Mouse (Mus musculus) lung, postnatal 36 days (tissue): ENCODE measurements around the gene Gipc3.

Source experiments
- DNase-seq: peaks from one replicate; pipeline ENCODE4 v3.0.0; 2022; ENCODE audit warnings: mixed read lengths

The Gipc3 gene

DNA sequence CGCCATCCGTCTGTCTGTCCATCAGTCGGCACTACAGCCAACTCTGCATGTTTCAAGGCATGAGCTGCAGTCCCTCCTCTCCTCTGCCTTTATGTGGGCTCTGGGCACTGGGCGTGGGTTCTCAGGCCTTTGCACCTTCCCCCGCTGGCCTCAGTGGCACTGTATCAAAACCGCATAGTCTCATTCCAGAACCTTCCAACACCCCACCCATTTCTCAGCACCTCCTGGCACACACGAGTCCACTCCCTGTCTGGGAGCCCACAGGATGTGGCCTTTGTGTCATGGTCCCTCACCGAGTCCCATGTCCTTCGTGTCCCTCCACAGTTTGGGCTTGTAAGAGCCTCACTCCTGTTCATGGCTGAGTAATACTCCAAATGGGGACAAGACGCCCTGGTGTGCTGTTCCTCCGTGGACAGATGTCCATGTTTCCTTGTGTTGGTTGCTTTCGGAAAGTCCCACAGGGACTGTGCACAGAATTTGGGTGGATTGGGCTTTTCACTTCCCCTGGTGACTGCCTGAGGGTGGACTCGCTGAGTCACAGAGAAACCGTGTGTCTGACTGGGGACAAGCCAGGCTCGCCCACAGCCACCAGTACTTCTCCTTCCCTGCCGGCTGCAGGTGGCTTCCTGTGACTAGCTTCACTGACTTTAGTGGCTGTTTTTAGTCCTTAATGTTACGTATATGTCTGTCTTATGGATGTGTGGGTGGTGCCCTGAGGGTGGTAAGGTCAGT lies 44.5 kb downstream of the Gipc3 start:
- peak; percentile 69 for DNase-seq

- peak; percentile 87 for DNase-seq
These were observed 45.2 kb downstream of the Gipc3 start for GRCm38 (mm10) chr10:81297845-81298244.

- DNase-seq = no peak
These were observed 45.8 kb downstream of the Gipc3 start for GRCm38 (mm10) chr10:81297246-81297645.

- DNase-seq = no peak
These were observed 47.9 kb downstream of the Gipc3 start for GRCm38 (mm10) chr10:81295185-81295584.

GRCm38 (mm10) chr10:81294442-81294841 lies 48.6 kb downstream of the Gipc3 start:
- DNase-seq = no peak

DNA sequence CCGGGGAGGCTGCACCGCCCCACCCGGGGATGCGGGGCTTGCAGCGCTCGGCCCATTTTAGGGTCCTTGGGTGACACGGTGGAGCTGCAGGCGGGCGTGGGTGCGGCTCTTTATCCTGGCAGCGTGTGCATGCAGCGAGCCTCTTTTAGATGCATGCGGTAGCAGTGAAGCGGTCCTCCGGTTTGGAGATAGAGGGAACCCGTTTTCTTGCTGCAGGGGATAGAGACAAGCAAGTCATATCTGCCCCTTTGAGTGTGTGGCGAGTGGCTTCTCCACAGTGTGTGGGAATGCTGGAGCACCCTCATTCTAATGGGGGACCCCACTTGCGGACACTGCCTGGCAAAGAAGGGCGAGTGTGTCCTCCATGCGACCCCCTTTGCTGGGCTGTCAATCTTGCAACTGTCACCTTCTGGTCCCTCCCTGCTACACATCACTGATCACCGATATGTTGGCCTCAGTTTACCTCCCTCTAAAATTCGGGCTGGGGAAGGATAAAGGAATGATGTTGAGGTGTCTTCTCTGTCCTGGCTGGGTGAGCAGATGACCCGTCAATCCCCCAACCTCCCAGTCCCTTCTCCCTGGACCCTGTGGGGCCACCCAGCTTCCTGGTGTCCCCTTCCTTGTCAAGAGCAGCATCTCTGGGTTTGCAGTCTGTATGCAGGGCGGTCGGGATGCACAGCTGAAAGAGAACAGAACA lies 49.6 kb downstream of the Gipc3 start:
- no peak for DNase-seq

- peak; percentile 100 for DNase-seq
These were observed 50.3 kb downstream of the Gipc3 start, which contains the start of gene Pip5k1c for GRCm38 (mm10) chr10:81292554-81293333. Gene Pip5k1c, plus strand, starts transcription at chr10:81292963.

DNA sequence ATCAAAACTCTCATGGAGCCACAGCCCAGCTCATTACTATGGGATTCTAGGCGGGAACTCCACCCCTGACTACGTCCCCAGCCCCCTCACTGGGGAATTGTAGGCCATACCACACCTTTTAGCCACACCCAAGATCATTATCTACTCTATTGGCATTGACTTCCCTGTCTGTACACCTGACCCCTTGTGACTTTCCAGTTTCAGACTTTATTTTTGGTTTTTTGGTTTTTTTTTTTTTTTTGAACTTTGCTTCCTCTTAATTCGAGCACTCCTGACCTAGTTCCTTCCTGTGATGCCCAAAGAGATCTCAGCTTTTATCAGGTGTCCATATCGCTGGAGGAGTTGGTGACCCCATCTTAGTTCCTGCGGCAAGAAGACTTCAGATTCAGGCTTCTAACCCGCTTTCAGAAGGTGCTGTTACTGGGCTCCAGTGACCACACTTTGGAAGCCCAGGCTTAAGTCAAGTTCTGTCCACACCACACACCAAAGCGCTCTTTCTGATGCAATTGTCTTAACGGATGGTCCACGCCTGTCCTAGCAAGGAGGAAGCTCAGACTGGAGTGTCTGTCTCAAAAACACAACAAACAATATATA lies 51.5 kb downstream of the Gipc3 start, which contains the start of gene Tjp3:
Gene Tjp3, minus strand, starts transcription at position 71 of the 594 bp plus-strand sequence.
- DNase-seq = no peak

- peak; percentile 70 for DNase-seq
These were observed 52.2 kb downstream of the Gipc3 start for GRCm38 (mm10) chr10:81290698-81291460.

DNA sequence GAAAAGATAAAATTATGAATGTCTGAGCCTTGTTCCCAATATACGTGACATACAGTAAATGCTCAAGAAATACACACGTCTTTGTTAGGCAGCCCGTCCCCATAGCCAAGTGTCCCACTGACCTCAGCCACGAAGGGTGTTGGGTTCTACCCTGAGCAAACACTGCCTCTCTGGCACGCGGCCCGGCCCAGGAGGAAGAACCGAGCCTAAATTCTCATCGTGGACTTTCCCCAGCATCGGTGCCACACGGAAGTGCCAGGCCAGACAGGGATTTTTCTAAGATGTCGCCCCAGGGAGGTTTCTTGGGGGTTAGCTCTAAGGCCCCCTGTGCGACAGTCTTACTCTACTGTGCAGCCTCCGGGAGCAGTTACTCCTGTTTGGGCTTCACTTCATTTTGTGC lies 53.3 kb downstream of the Gipc3 start:
- peak; percentile 61 for DNase-seq

- DNase-seq = peak; percentile 78
These were observed 53.8 kb downstream of the Gipc3 start for GRCm38 (mm10) chr10:81289278-81289677.

- peak; percentile 65 for DNase-seq
These were observed 54.5 kb downstream of the Gipc3 start for GRCm38 (mm10) chr10:81288601-81289000.

DNA sequence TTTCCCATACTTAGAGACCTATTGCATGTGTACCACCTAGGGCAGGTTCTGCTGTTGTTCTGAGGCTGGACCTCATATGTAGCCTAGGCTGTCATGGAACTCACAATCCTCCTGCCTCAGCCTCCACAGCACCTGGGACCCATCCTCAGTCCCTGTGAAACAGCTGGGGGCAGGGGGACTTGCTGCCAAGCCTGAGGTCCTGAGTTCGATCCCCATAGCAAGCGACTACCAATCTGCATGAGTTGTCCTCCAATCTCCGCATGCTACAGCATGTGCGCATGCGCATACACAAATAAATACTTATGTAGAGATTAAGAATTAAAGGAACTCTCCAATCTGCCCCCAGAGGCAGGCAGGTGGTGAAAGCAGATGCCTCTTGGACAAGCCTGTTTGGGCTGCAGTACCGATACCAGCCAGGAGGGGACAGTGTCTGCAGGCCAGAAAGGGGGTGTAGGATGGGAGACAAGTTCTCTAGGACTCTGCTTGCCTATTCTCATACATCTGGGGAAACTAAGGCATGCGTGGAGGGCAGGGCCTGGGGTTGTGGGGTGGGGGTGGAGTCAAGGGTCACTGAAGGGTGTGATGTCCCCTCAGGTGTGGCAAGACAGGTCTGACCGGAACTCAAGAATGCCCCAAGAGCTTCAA lies 55.4 kb downstream of the Gipc3 start:
- peak; percentile 69 for DNase-seq

GRCm38 (mm10) chr10:81286586-81286985 lies 56.5 kb downstream of the Gipc3 start:
- peak; percentile 67 for DNase-seq

- peak; percentile 95 for DNase-seq
These were observed 57.2 kb downstream of the Gipc3 start for GRCm38 (mm10) chr10:81285694-81286450.
